Mouse (Mus musculus): ENCODE data around the gene Wfs1. TPM values are rescaled to one million over a fixed set of nuclear protein-coding genes. Genes with fewer than 3 reads are reported as not detected.

Gene Wfs1
- total RNA-seq, 1 experiment: 15.1 TPM

DNA sequence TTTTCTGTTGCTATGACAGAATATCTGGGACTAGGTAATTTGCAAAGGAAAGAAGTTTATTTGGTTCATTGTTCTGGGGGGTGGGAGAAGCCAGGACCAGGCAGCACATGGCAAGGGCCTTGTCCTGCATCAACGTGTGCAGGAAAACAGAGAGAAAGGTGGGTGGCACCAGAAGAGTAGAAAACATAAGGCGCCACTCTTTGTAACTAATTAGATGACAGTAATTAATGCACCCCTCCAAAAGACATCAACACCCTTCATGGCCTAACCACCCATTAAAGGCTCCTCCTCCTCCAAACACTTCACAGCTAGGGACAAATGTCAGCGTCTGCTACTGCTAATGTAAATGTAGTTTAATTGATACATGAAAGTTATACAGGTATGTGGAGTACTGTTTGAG lies 1.2 kb upstream of the Wfs1 start:
- DNase-seq (ENCODE audit: low read depth, low spot score): no peak
- TF ChIP-seq CHD2 (IDR thresholded peaks at IDR 0.05; ENCODE audit: low read depth, low read length) (no peak), ZC3H11A (IDR thresholded peaks at IDR 0.05; ENCODE audit: borderline replicate concordance, low read depth, low read length) (no peak), HCFC1 (IDR thresholded peaks at IDR 0.05; ENCODE audit: borderline replicate concordance, insufficient read depth, low read length) (no peak), MAFK (IDR thresholded peaks at IDR 0.05; ENCODE audit: insufficient read depth, low read depth, low read length) (no peak)
- H3K9me3 ChIP-seq (ENCODE audit: control insufficient read depth, insufficient read depth, low read depth, low read length): no peaks in the 10 kb centered on the region
- peaks cover 3 to 4% of the 10 kb centered on the region in 2 experiments; a peak in 1 of 4 replicates for H3K4me1 ChIP-seq (ENCODE audit: control insufficient read depth in 2 of 2, insufficient read depth in 2 of 2, low read length in 2 of 2, poor library complexity in 1 of 2)
- no peak overlapping the region for H3K27ac ChIP-seq (ENCODE audit: insufficient read depth, low read depth, low read length, poor library complexity, severe bottlenecking)
- in situ Hi-C loops (cut with MboI; ENCODE audit: low sequenced_read_pairs in 2 of 2, unreplicated experiment in 2 of 2): no loop called here
- H3K4me3 ChIP-seq (ENCODE audit: insufficient read depth in 1 of 2, low read depth in 1 of 2, low read length in 2 of 2, poor library complexity in 1 of 2, severe bottlenecking in 1 of 2): no peak overlapping the region
- H3K9ac ChIP-seq (ENCODE audit: insufficient read depth, low read depth, low read length, poor library complexity, severe bottlenecking): no peak overlapping the region
- H3K36me3 ChIP-seq (ENCODE audit: control insufficient read depth, insufficient read depth, low read length, poor library complexity, severe bottlenecking): no peaks in the 10 kb centered on the region

DNA sequence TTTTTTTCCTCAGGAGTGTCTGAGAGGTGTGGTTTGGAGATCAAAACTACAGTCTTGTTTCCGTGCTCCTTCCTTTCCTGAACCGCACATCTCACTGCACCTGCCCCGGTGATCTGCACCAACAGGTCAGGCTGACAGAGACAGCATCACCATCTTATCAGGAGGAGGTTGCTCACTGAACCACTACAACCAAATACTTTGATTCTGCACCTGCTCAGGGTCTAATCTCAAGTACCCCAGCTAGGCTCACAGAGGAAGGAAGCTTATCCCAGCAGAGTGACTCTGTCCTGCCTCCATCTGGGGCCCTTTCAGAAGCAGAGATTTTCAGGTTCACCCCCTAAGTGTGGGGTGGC lies 596 bp upstream of the Wfs1 start:
- TF ChIP-seq CHD2 (IDR thresholded peaks at IDR 0.05; ENCODE audit: low read depth, low read length): no peak
- TF ChIP-seq ZNF384 (IDR thresholded peaks at IDR 0.05; ENCODE audit: low read depth, low read length): no peak
- no peak for DNase-seq (ENCODE audit: low read depth, low spot score)
- Histone ChIP-seq H3K9me3 (ENCODE audit: control insufficient read depth, insufficient read depth, low read depth, low read length) (no peaks in the 10 kb centered on the region), H3K9ac (ENCODE audit: insufficient read depth, low read depth, low read length, poor library complexity, severe bottlenecking) (no peak overlapping the region), H3K36me3 (ENCODE audit: control insufficient read depth, insufficient read depth, low read length, poor library complexity, severe bottlenecking) (no peaks in the 10 kb centered on the region), H3K4me1 (ENCODE audit: control insufficient read depth in 2 of 2, insufficient read depth in 2 of 2, low read length in 2 of 2, poor library complexity in 1 of 2) (peaks cover 3 to 4% of the 10 kb centered on the region in 2 experiments; a peak in 1 of 4 replicates), H3K4me3 (ENCODE audit: insufficient read depth in 1 of 2, low read depth in 1 of 2, low read length in 2 of 2, poor library complexity in 1 of 2, severe bottlenecking in 1 of 2) (peak overlapping the region in 1 of 2 experiments; percentile 81; a peak in 2 of 4 replicates), H3K27ac (ENCODE audit: insufficient read depth, low read depth, low read length, poor library complexity, severe bottlenecking) (no peak overlapping the region)
- in situ Hi-C loops (cut with MboI; ENCODE audit: low sequenced_read_pairs in 2 of 2, unreplicated experiment in 2 of 2): no loop called here

DNA sequence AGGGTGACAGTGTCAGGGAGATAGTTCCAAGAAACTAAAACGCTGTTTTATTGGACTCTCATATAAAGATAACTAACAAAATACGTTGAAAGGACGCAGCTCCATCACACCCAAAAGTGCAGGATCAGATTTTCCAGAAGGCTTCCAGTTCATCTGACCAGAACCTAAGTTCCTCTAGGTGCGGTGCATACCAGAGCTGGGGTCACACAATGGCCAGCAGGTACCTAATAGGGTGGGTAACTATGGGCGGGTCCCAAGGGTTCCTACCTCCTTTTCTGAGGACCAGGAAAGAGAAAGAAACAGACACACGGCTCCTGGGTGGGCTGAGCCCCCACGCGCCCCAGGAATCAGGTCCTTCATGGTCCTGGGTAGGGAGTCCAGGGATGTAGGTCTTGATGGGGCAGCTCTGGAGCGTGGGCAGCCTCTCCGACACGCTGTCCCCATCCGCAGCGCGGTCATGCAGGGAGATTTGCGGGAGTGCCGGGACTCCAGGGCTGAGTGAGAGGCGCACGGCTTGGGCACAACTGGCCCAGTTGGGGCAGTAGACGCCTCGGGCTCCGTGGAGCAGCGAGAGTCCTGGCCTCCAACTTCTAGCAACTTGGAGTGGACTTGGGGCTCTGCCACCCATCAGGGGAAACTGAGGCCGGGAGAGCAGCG lies 753 bp downstream of the Wfs1 start:
- in situ Hi-C loops (cut with MboI; ENCODE audit: low sequenced_read_pairs in 2 of 2, unreplicated experiment in 2 of 2): no loop called here
- TF ChIP-seq HCFC1 (IDR thresholded peaks at IDR 0.05; ENCODE audit: borderline replicate concordance, insufficient read depth, low read length) (no peak), CHD2 (IDR thresholded peaks at IDR 0.05; ENCODE audit: low read depth, low read length) (no peak), ZC3H11A (IDR thresholded peaks at IDR 0.05; ENCODE audit: borderline replicate concordance, low read depth, low read length) (no peak), ZNF384 (IDR thresholded peaks at IDR 0.05; ENCODE audit: low read depth, low read length) (no peak), MAFK (IDR thresholded peaks at IDR 0.05; ENCODE audit: insufficient read depth, low read depth, low read length) (no peak)
- no peak for DNase-seq (ENCODE audit: low read depth, low spot score)
- Histone ChIP-seq H3K9ac (ENCODE audit: insufficient read depth, low read depth, low read length, poor library complexity, severe bottlenecking) (peak overlapping the region; percentile 77), H3K4me1 (ENCODE audit: control insufficient read depth in 2 of 2, insufficient read depth in 2 of 2, low read length in 2 of 2, poor library complexity in 1 of 2) (peaks cover 3 to 4% of the 10 kb centered on the region in 2 experiments; a peak in 1 of 4 replicates), H3K9me3 (ENCODE audit: control insufficient read depth, insufficient read depth, low read depth, low read length) (no peaks in the 10 kb centered on the region), H3K27ac (ENCODE audit: insufficient read depth, low read depth, low read length, poor library complexity, severe bottlenecking) (no peak overlapping the region), H3K4me3 (ENCODE audit: insufficient read depth in 1 of 2, low read depth in 1 of 2, low read length in 2 of 2, poor library complexity in 1 of 2, severe bottlenecking in 1 of 2) (peak overlapping the region; percentile 88 to 94), H3K36me3 (ENCODE audit: control insufficient read depth, insufficient read depth, low read length, poor library complexity, severe bottlenecking) (no peaks in the 10 kb centered on the region)

DNA sequence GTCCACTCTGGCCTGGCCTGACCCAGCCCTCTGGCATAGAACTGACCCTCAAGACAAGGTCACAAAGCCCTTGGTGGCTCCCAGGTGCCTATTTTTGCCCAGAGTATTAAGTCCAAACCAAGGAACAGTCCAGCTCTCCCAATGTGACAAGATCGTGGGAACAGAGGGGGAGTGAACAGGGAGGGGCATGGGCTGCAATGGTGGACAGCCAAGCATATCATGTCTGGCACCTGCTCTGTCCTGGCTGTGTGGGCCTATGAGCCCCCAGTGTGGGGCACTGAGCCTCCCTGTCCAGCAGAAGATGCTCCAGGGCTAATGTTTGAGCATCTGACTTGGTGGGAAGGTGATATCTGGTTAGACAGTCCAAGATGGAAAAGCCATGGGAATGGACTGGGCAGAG lies 2.4 kb downstream of the Wfs1 start:
- no peak for TF ChIP-seq CHD2 (IDR thresholded peaks at IDR 0.05; ENCODE audit: low read depth, low read length)
- no peak for TF ChIP-seq ZNF384 (IDR thresholded peaks at IDR 0.05; ENCODE audit: low read depth, low read length)
- no peak for TF ChIP-seq HCFC1 (IDR thresholded peaks at IDR 0.05; ENCODE audit: borderline replicate concordance, insufficient read depth, low read length)
- TF ChIP-seq MAFK (IDR thresholded peaks at IDR 0.05; ENCODE audit: insufficient read depth, low read depth, low read length): no peak
- no peak for TF ChIP-seq ZC3H11A (IDR thresholded peaks at IDR 0.05; ENCODE audit: borderline replicate concordance, low read depth, low read length)
- Histone ChIP-seq H3K27ac (ENCODE audit: insufficient read depth, low read depth, low read length, poor library complexity, severe bottlenecking) (no peak overlapping the region), H3K4me3 (ENCODE audit: insufficient read depth in 1 of 2, low read depth in 1 of 2, low read length in 2 of 2, poor library complexity in 1 of 2, severe bottlenecking in 1 of 2) (no peak overlapping the region), H3K36me3 (ENCODE audit: control insufficient read depth, insufficient read depth, low read length, poor library complexity, severe bottlenecking) (no peaks in the 10 kb centered on the region), H3K9ac (ENCODE audit: insufficient read depth, low read depth, low read length, poor library complexity, severe bottlenecking) (no peak overlapping the region), H3K4me1 (ENCODE audit: control insufficient read depth in 2 of 2, insufficient read depth in 2 of 2, low read length in 2 of 2, poor library complexity in 1 of 2) (peaks cover 3 to 6% of the 10 kb centered on the region in 2 experiments; a peak in 1 of 4 replicates), H3K9me3 (ENCODE audit: control insufficient read depth, insufficient read depth, low read depth, low read length) (no peaks in the 10 kb centered on the region)
- in situ Hi-C loops (cut with MboI; ENCODE audit: low sequenced_read_pairs in 2 of 2, unreplicated experiment in 2 of 2): no loop called here
- DNase-seq (ENCODE audit: low read depth, low spot score): no peak

DNA sequence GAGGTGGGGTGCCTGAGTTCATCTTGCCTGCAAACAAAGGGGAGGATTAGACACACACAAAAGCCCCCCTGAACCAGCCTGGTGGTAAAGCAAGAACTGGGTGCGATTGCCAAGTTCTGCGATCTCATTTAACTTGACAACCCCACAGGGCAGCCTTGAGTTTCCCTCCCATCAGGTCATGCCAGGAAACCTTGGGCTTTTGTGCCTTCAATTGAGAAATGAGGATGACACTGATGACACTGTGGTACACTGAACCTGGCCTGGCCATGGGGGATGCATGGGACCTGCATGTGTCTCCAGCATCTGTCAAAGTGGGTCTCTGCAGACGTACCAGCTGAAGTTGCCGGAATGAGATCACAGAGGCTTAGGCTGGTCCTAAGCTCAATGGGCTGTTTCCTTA lies 6.7 kb downstream of the Wfs1 start:
- DNase-seq (ENCODE audit: low read depth, low spot score): no peak
- no peaks in the 10 kb centered on the region for H3K9me3 ChIP-seq (ENCODE audit: control insufficient read depth, insufficient read depth, low read depth, low read length)
- H3K4me3 ChIP-seq (ENCODE audit: insufficient read depth in 1 of 2, low read depth in 1 of 2, low read length in 2 of 2, poor library complexity in 1 of 2, severe bottlenecking in 1 of 2): peak overlapping the region in 1 of 2 experiments; percentile 62; a peak in 2 of 4 replicates
- in situ Hi-C loops (cut with MboI; ENCODE audit: low sequenced_read_pairs in 2 of 2, unreplicated experiment in 2 of 2): no loop called here
- TF ChIP-seq MAFK (IDR thresholded peaks at IDR 0.05; ENCODE audit: insufficient read depth, low read depth, low read length) (no peak), ZC3H11A (IDR thresholded peaks at IDR 0.05; ENCODE audit: borderline replicate concordance, low read depth, low read length) (no peak)
- no peaks in the 10 kb centered on the region for H3K36me3 ChIP-seq (ENCODE audit: control insufficient read depth, insufficient read depth, low read length, poor library complexity, severe bottlenecking)
- H3K27ac ChIP-seq (ENCODE audit: insufficient read depth, low read depth, low read length, poor library complexity, severe bottlenecking): no peak overlapping the region
- H3K9ac ChIP-seq (ENCODE audit: insufficient read depth, low read depth, low read length, poor library complexity, severe bottlenecking): peak overlapping the region; percentile 65; the same call in 1 of the 2 replicates
- peaks cover 0 to 2% of the 10 kb centered on the region in 2 experiments; a peak in 1 of 4 replicates for H3K4me1 ChIP-seq (ENCODE audit: control insufficient read depth in 2 of 2, insufficient read depth in 2 of 2, low read length in 2 of 2, poor library complexity in 1 of 2)
